8 mouse cellular contexts compared by ENCODE assay signal in the genomic region with DNA sequence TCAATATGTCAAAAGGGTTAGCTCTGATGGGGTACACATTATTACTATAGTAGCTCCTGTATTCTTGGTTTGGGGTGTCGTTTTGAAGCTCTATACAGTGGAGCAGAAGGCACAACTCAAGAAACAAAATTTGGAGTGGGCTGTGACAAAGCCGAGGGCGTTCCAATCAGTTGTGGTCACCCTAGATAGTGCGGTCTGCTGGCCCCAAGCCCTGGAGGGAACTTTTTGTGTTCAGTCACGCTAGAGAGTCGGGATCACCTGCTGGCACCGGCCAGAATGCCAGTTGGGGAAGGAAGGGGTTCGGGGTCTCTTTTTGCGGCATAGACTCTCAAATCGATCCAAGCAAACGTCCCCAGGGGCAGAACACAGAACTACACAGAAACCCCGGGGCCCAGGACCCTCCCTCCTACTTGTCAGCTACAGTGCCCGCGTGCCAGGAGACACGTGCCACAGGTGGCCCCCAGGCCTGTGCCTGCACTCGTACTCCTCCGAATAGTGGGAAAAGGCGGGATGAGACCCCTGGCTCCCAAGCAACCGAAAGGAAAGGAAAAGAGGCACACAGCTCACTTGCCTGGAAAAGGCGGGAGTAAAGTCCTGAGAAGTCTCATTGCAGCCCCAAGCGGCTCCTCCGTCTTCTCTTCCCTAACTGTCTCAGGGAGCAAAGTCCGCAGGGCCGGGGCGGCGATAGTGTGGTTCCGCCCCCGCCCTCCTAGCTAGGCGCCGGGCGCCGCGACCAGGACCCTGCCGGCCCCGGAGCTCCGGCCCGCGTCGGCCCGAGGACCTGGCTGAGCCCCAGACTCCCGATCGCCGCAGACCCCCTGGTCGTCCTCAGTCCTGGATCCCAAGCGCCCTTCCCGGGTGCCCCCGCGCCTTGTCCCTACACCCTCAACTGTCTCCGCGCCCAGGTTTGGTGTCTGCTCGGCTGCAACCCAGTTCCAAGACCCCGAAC. TPM values are rescaled to one million over a fixed set of nuclear protein-coding genes. Genes with fewer than 3 reads are reported as not detected.
DNase-seq lines count a peak whose midpoint lies in the region; ATAC-seq and TF ChIP-seq lines count a peak whose summit lies in the region.

No protein-coding gene starts in this region.

- H3K27ac ChIP-seq in embryonic facial prominence, embryonic 12.5 days = peak overlapping the region; percentile 87
- H3K27ac ChIP-seq in heart, embryonic 13.5 days (replicated peaks) = peak overlapping the region; percentile 87
- peak overlapping the region; percentile 94 for H3K27ac ChIP-seq in kidney, postnatal 0 days
- H3K27ac ChIP-seq in small intestine, adult 2 months (ENCODE audit: insufficient read depth, low read depth, low read length) = peak overlapping the region; percentile 87

- TF ChIP-seq CTCF in kidney, postnatal 0 days (IDR thresholded peaks at IDR 0.05; ENCODE audit: low read depth) = no peak
- TF ChIP-seq CTCF in small intestine, adult 2 months (IDR thresholded peaks at IDR 0.05; ENCODE audit: extremely low read depth, insufficient read length, insufficient replicate concordance, low read depth, low read length) = no peak

- H3K4me1 ChIP-seq in embryonic facial prominence, embryonic 12.5 days = peaks cover 49% of the 10 kb centered on the region
- H3K4me1 ChIP-seq in heart, embryonic 13.5 days = peaks cover 48% of the 10 kb centered on the region
- peaks cover 15% of the 10 kb centered on the region; the same call in 1 of the 2 replicates for H3K4me1 ChIP-seq in kidney, postnatal 0 days (replicated peaks; ENCODE audit: insufficient read depth, low read length)
- H3K4me1 ChIP-seq in small intestine, adult 2 months (ENCODE audit: control insufficient read depth, insufficient read depth, insufficient read length, low read length) = peaks cover 26% of the 10 kb centered on the region; the same call in 1 of the 2 replicates

- peak overlapping the region; percentile 90 for H3K9ac ChIP-seq in embryonic facial prominence, embryonic 12.5 days
- H3K9ac ChIP-seq in heart, embryonic 13.5 days = peak overlapping the region; percentile 95
- H3K9ac ChIP-seq in kidney, postnatal 0 days (ENCODE audit: low read depth, low read length) = peak overlapping the region; percentile 96

- H3K4me2 ChIP-seq in embryonic facial prominence, embryonic 12.5 days (replicated peaks) = peak overlapping the region; percentile 92
- H3K4me2 ChIP-seq in heart, embryonic 13.5 days = peak overlapping the region; percentile 89
- peak overlapping the region; percentile 95 for H3K4me2 ChIP-seq in kidney, postnatal 0 days (ENCODE audit: low read length)

- H3K9me3 ChIP-seq in embryonic facial prominence, embryonic 12.5 days = no peaks in the 10 kb centered on the region; the same call in 1 of the 2 replicates
- no peaks in the 10 kb centered on the region for H3K9me3 ChIP-seq in heart, embryonic 13.5 days
- H3K9me3 ChIP-seq in kidney, postnatal 0 days (replicated peaks; ENCODE audit: low read length) = no peaks in the 10 kb centered on the region

- WGBS in embryonic facial prominence, embryonic 12.5 days = under 1% methylated on average over 52 of the region's 52 CpGs
- 1% methylated on average over 52 of the region's 52 CpGs for WGBS in heart, embryonic 13.5 days
- WGBS in kidney, postnatal 0 days = under 1% methylated on average over 52 of the region's 52 CpGs
- 1% methylated on average over 52 of the region's 52 CpGs for WGBS in small intestine, adult 2 months

- H3K36me3 ChIP-seq in embryonic facial prominence, embryonic 12.5 days = 0 out of 2 replicates have a peak, but pooled peaks cover 5% of the 10 kb centered on the region
- H3K36me3 ChIP-seq in heart, embryonic 13.5 days = peaks cover 9% of the 10 kb centered on the region; the same call in 1 of the 2 replicates
- no peaks in the 10 kb centered on the region for H3K36me3 ChIP-seq in kidney, postnatal 0 days (ENCODE audit: insufficient read depth, low read length)
- H3K36me3 ChIP-seq in small intestine, adult 2 months (ENCODE audit: control insufficient read depth, insufficient read depth, low read length) = peaks cover 2% of the 10 kb centered on the region; the same call in 1 of the 2 replicates

- peak; percentile 62 for TF ChIP-seq POLR2A in small intestine, adult 2 months (IDR thresholded peaks at IDR 0.05; ENCODE audit: low read depth, low read length)

- peak; percentile 43 to 76 for DNase-seq in urinary bladder, adult 18-20 months (ENCODE audit: low spot score in 2 of 2)
- DNase-seq in urinary bladder, adult 2 months (ENCODE audit: low spot score) = no peak
- peak; percentile 86 for DNase-seq in kidney, postnatal 0 days (ENCODE audit: low spot score)
- DNase-seq in lung, postnatal 4 days = peak; percentile 69 to 70
- DNase-seq in MN1 (ENCODE audit: low spot score) = no peak

- H3K4me3 ChIP-seq in embryonic facial prominence, embryonic 12.5 days = peak overlapping the region; percentile 70
- H3K4me3 ChIP-seq in heart, embryonic 13.5 days = peak overlapping the region; percentile 75
- H3K4me3 ChIP-seq in kidney, postnatal 0 days (replicated peaks; ENCODE audit: low read depth, low read length) = peak overlapping the region; percentile 87
- H3K4me3 ChIP-seq in small intestine, adult 2 months (ENCODE audit: low read depth, low read length) = peak overlapping the region; percentile 80

- peak; percentile 49 for ATAC-seq in embryonic facial prominence, embryonic 12.5 days (ENCODE audit: insufficient number of reproducible peaks, insufficient read depth, low FRiP score, low TSS enrichment)
- peak; percentile 23; the same call in 1 of the 2 replicates for ATAC-seq in heart, embryonic 13.5 days (ENCODE audit: extremely low read depth, insufficient number of reproducible peaks, low FRiP score, low TSS enrichment)
- peak; percentile 91 for ATAC-seq in kidney, postnatal 0 days (replicated peaks; ENCODE audit: low FRiP score, low read depth)

- H3K27me3 ChIP-seq in embryonic facial prominence, embryonic 12.5 days = no peaks in the 10 kb centered on the region
- peaks cover 23% of the 10 kb centered on the region for H3K27me3 ChIP-seq in heart, embryonic 13.5 days (replicated peaks)
- no peaks in the 10 kb centered on the region for H3K27me3 ChIP-seq in kidney, postnatal 0 days (ENCODE audit: insufficient read depth, low read length)
- H3K27me3 ChIP-seq in small intestine, adult 2 months (ENCODE audit: control insufficient read depth, insufficient read depth, low read length) = no peaks in the 10 kb centered on the region

RNA-seq across cellular contexts. Expression of gene Tns3, which starts 0.6 kb away (rescaled TPM):
- polyA plus RNA-seq in urinary bladder, adult 2 months (2012; rRNA removed) = 22.3 and 32.9 TPM in 2 replicates
- 33.0 and 35.5 TPM in 2 replicates for polyA plus RNA-seq in embryonic facial prominence, embryonic 12.5 days (2016; fragmentation: Nextera tagmentation; extraction: Ambion mirVana)
- polyA plus RNA-seq in heart, embryonic 13.5 days (2015; fragmentation: Nextera tagmentation; extraction: Ambion mirVana) = 14.5 and 15.2 TPM in 2 replicates
- polyA plus RNA-seq in kidney, postnatal 0 days (2015; fragmentation: Nextera tagmentation; extraction: Ambion mirVana) = 17.6 and 18.2 TPM in 2 replicates
- 13.3 and 24.9 TPM in 2 replicates for polyA plus RNA-seq in small intestine, adult 2 months (2012; rRNA removed)

Comparison
In these comparisons a context has a peak if more than half of its experiments do, and no peak if none do; other contexts are left out.
1. DNase-seq: peak in urinary bladder, adult 18-20 months (2 of 2), kidney, postnatal 0 days (single experiment) and lung, postnatal 4 days (2 of 2); none in urinary bladder, adult 2 months (single experiment) and MN1 (single experiment).
2. ATAC-seq: peak in every context shown above with its lines; median percentile 91 in kidney, postnatal 0 days; 49 in embryonic facial prominence, embryonic 12.5 days; 23 in heart, embryonic 13.5 days.
3. Peak in every context shown above with its lines, with median percentiles within 50 percentile points of each other: H3K27ac ChIP-seq, H3K4me2 ChIP-seq, H3K4me3 ChIP-seq and H3K9ac ChIP-seq.